Mouse (Mus musculus): ENCODE data around the gene Ttc39b.

Ttc39b gene

DNA sequence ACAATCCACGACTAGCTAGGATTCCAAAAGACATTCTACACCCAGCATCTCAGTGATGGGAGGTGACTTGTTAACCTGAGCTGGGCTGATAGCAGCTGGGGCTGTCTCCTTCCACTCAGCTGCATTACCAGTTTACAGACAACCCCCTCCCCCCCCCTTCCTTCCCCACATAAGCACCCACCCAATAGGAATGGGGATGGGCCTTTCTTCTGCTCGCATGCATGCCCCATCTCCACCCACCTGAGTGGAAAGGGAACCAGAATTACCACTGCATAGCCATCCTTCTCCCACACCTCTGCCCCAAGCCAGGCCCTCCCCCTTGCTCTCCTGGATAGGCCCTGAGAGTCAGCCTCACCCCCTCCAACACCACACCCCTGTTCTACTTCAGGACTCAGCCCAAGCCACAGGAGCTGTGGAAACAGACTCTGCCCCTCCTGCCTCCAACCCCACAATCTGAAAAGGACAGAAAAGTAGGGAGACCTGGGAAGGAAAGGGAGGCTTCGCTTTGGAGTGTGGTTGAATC, 6.2 kb downstream of the Ttc39b start:
- DNase-seq (ENCODE audit: extremely low read depth, low read depth): no peak

DNA sequence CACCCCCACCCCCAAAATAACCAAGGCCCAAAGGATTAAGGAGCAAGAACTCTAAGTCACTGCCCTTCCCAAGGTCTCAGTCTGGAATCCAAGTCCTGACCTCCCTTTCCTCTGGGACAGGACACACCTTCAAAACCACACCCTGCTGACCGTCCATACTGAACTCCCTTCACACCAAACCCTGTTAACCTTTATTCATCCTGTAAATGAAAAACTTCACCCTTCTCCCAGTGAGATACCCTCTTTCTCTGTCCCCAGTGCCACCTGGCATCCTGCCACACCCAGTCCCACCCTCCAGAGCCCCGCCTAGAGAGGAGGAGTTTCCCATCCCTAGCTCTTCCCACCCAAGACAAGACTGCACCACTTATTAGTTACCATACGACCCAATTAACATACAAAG, 7.3 kb downstream of the Ttc39b start:
- DNase-seq (ENCODE audit: extremely low read depth, low read depth): no peak

DNA sequence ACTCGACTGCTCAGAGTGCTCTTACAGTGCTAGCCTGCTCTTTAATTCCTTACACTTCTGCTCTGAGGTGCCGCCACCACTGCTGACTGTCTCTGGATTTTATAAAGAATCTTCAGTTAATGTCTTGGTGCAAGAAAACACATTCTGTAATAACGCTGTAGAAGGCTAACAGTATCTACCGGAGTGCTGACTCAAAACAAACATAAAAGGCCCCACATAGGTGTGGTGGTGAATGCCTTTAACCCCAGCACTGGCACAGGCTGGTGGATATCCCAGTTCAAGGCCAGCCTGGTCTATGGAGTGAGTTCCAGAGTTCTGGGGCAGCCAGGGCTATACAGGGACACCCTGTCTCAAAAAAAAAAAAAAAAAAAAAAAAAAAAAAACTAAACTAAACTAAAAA, 8.1 kb downstream of the Ttc39b start:
- DNase-seq (ENCODE audit: extremely low read depth, low read depth): no peak

DNA sequence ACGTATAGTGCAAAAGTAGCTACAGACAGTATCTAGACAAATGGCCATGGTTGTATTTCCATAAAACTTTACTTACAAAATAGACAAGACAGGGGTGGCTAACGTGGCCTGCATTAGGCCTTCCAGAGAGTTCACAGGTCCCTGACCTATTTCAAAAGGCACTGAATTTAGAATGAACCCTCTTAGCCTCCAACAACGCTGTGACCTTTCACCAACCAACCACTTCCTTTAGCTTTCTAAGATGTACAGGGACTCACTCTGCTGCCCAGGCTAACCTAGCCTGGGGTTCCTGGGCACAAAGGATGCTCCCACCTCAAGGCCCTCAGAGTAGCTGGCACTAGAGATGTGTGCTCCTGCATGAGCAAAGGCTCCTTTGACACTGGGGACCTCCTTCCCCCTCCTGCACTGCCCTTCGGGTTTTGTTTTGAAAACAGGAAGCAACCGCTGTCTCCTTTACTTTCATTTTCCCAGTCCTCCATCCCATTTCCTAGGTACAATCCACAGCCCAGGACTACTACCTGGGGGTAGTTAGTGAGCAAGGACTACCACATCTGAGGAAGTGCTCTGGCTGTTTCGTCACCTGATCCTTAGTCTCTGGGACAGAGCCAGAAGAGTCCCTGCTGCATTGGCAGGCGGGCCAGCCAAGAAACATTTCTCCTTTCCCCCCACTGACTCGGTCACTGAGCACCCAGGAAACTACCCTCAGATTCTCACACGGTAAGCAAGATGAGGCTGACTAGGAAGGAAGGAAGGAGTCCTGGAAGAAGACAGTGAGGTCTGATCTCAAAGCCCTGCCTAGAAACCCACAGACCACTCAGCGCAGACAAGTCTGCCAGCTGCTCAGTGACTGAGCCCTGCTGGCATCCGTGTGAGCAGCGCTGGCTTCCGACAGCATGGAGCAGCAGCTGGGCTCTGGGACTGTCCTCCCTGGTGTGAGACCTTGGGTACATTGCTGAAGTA, 8.9 kb downstream of the Ttc39b start:
- peak; percentile 59 for DNase-seq (ENCODE audit: extremely low read depth, low read depth)

DNA sequence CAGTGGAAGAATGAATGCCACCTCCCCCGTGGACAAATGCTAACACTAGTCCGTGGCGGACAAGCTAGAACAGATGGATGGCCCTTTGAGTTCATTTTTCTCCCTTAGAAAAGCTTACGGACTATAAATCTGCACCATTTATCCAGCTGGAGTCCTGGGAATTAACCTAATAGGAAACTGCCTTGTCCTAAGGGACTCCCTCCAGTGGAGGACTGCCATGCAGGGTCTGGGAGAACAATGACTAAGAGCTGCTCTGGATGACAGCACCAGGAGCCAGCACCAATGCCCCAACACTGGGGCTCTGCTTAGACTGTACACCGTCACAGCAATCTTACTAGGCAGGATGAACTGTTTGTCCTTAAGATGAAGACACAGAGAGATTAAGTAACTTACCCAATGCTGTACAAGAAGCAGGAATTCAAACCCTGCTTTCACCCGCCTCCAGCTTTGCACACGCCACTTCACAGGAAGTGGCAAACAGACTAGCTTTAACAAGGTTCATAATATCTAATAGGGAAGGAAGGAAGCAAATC, 9.7 kb downstream of the Ttc39b start:
- DNase-seq (ENCODE audit: extremely low read depth, low read depth): no peak

DNA sequence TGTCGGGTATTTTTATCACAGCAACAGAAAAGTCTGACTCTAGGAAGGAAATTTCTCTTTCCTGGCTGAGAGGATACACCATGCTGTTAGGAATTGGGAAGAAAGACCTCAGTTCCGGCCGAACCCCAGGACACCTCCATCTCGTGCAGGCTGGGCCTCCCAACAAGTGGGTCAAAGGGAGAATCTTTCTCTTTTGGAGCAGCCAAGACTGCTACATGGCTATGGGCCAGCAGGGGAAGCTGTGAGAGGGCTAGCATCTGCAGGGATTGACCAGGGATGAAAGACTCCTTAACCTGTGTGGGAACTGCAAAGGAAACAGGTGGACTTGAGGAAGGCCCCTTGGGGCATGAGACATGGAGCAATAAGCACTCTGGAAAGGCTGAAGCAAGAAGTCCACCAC, 11.7 kb downstream of the Ttc39b start:
- no peak for DNase-seq (ENCODE audit: extremely low read depth, low read depth)

DNA sequence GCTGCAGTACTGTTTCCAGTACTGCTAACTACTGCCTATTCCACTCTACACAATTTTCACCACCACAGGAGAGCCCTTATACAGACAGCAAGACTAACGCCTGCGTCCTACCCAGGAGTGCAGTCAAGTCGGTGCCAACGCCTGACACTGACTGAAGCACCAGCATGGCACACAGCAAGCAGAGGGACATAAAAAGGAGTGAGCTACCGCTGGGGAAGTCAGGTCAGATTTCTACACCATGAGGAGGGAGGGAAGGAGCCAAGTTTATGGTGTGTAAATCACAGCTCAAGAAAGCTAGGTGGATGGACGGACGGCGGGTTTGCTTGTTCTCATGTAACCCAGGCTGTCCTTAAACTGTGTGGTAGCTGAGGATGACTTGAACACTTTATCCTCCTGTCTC, 12.6 kb downstream of the Ttc39b start:
- no peak for DNase-seq (ENCODE audit: extremely low read depth, low read depth)

DNA sequence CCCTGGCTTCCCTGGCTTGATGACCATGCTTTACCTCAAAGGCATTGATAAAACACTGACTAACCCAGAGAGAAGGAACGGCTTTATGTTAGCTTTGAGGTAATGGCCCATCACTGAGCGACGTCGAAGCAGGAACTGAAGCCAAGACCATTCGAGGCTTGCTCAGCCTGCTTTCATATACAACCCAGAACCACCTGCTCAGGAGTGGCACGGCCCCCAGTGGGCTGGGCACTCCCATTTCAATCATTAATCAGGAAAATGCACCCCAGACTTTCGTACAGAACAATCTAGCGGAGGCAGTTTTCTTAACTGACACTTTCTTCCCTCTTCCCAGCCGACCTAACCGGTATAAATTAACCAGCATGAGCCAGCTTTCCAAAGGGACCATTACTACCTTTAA, 13.1 kb downstream of the Ttc39b start:
- DNase-seq (ENCODE audit: extremely low read depth, low read depth): no peak

DNA sequence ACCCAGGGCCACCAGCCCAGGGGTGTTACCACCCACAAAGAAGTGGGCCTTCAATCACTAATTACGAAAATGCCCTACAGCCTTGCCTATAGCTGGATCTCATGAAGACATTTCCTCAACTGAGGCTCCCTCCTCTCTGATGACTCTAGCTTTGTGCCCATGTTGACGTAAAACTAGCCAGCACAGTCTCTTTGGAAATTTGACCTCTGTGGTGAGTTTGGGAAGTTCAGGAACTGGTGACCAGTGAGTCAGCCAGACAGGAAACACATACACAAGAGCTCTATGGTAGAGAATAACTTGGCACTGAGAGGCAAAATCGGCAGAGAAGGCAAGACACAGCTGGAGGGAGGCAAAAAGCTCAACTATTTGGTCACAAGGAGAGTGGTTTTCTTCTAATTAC, 15.1 kb downstream of the Ttc39b start:
- no peak for DNase-seq (ENCODE audit: extremely low read depth, low read depth)

DNA sequence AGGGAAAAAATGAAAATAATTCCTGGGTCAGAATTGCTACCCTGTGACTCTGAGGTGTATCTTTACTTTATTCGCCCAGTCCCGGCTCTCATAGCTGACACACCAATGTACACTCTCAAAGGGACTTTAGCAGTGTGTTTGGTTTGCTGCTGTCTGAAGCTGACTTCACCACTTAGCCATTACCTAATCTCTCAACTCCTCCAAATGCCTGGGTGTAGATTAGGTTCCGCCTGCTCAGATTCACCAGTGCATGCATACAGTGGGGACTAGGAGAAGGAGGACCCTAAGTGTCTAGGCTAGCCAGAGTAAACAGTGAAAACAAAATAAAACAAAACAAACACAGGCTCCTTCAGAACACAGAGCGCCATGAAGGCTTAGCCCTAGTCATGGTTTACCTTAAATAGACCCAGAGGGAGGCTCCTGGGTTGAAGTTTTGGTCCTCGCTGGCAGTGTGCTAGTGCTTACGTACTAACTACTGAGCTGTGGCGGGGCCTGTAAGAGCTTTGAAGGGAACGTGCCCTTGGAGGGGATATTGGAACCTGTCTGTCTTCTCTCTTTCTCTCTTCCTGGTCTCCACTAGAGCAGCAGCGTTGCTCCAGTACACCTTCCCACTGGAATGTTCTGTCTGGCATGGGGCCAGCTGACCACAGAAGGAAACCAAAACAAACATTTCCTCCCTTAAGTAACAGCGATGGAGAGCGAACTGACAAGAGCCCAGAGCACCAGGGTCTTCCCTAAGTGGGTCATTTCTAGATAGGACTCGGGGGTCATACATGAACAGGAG, 16.2 kb downstream of the Ttc39b start:
- DNase-seq (ENCODE audit: extremely low read depth, low read depth): no peak

DNA sequence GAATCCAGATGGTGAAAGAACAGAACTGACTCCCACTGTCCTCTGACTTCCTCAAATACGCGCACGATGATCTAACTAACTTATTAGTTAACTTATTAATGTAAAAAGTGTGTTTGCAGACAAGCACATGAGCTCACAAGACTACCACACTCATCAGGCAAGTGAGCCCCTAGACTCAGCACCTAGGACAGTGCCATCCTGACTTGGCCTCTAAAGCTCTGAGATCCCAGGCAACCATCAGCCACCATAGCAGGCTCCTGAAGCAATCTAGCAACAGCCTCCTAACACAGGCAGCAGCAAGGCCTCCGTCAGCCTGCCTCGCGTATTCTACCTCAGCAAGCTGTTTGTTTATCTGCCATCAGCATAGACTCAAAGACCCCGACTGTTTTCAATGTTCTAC, 17.2 kb downstream of the Ttc39b start:
- DNase-seq (ENCODE audit: extremely low read depth, low read depth): no peak

DNA sequence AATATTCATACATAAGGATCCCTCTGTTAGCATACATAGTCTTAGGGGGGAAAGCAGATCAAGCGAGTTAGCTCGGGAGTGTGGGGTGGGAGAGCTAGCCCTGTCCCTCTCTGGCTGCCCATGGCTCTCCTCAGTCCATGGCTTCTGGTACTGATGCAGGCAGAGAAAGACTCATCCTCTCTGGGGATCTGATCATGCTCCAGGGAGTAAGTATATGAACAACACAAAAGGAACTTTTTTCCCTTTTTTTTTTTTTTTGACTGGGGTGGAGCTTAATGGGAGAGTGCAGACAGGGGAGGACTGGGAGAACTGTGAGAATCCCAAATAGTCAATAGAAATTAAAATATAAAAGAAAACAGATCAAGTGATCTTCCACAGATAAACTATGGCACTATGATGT, 19.0 kb downstream of the Ttc39b start:
- no peak for DNase-seq (ENCODE audit: extremely low read depth, low read depth)

DNA sequence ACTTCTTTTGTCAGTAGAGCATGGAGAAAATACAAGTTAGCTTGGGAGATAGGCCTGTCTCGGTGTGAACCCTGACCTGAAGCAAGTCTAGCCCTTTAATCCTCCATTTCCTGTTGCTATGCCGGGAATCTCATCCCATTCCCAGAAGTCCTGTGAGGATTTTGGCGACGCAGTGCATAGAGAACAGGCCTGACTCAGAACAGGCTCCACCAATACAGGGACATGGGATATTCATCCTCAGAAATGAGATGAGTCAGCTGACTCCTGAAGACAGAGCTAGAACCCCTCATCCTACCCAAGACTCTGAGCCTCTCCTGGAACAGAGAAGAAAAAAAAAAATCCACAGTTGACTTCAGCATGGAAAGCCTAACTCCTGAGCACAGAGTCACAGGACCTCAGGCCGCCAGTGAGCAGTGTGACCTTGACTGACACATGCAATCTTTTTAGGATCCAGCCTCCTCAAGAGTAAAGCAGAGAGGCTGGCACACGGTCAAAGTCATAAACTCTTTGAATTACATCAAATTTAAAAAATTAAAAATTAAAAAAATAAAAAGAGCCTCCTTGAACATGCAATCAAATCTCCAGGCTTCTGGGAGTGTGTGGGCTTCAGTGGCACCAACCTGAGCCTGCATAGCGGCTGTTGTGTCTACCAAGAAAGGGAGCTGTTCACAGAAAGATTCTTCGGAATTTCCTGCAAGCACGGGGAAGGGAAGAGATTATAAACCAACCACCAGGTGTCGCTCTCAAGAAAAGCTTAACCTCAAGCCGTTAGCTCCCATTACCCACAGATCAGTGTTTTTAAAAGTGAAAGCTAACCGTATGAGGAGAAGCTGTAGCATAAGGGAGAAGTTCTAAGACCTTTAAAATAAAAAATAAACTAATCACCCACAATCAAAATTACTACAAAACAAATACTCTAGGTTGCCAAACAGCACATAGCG, 20.9 kb downstream of the Ttc39b start:
- DNase-seq (ENCODE audit: extremely low read depth, low read depth): peak; percentile 75

DNA sequence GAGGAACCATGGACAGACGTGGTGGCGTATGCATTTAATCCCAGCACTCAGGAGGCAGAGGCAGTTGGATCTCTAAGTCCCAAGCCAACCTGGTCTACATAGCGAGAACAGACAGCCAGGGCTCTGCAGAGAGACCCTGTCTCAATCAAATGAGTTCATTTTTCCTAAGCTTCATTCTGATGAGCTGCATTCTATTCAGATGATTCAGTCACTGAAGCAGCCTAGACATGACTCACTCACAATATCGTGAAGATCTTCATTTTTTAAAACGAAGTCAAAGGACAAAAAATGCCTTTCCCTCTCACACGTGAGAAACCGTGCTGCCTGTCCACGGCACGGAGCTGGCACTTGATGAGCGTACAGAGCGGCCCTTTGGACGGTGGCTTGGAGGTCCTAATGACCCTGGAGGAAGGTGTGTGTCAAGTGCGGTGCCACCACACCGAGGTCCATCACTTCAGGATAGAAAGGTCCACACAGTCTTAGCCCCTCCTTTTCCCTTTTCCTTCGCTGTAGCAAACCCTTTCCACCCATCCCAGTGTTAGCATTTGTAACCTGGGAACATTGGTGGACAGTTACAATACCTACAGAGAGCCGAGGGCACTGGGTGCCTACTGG, 21.8 kb downstream of the Ttc39b start:
- no peak for DNase-seq (ENCODE audit: extremely low read depth, low read depth)

DNA sequence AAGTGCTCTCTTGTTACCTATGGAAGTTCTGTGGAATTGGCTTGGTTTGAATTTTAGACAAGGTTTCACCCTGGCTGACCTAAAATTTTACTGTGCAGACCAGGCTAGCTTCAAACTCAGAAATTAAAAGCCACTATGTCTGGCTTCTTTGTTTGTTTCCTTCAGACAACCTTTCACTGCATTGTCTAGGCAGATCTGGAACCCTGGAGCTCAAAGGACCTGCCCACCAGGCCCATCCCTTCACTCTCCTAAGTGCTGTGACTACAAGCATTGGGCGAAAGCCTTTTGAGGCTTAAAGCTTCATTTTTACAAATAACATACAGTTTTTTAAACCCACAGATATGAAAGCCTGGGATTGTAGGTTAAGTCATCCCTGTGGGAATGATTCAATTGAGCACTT, 22.3 kb downstream of the Ttc39b start:
- no peak for DNase-seq (ENCODE audit: extremely low read depth, low read depth)

DNA sequence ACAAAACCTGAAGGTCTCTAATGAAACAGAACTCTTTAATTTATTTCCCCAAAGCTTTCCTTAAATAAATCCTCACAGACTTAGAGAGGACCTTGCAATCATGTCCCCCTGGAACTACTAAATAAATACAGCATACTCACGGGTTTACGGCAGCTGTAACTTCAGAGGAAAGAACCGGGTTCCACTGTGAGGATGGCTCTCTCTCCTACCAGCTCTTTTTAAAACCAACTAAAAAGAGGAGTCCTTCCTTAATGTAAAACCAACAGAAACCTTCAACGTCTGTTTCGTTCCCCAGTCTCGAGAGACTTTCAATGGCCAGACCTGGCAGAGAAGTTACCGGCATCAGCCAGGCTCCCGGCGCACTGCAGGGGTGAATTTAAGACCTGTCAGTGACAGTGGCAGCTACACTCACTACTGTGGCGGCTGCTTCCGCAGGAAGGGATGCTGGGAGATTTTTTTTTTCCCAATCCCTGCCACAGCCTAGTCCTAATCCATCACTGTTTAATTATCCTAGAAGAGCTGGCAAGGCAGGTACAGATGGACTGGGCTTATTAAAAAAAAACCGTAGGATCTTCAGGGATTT, 39.2 kb downstream of the Ttc39b start:
- DNase-seq (ENCODE audit: extremely low read depth, low read depth): no peak

DNA sequence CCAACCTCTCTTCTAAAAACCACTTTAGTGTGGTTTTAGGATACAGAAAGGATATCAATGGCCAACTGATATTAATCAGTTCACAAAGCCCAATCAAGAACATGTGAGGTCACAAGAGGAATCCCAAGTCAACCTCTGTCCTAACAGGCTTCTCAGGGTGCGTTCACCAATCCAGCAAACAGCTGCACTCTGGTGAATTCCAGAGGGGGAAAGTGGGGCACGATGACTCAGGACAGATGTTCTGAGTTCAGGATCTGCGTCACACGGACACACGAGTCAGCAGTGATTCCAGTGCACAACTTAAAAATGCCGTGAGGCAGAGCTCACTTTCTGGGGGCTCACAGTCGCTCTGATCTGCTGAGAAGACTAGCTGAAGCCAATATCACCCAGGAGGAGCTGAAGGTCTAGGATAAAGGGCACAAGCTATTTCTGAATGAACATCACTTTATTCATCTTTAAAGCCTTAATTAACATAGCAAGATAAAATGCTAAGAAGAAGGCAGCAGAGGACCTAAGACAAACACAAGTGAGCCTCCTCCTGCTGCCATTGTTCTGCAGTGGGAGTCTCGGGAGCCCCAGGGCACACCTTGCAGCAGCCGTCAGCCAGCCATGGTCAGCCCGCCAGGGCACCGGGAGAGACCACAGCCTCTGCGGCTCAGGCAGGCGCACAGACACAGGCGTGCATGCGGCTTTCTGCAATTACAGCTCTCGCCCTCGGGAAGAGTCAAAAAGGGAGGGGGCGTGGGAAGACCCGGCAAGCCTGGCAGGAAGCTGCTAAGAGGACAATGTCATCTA, 39.9 kb downstream of the Ttc39b start:
- DNase-seq (ENCODE audit: extremely low read depth, low read depth): no peak

DNA sequence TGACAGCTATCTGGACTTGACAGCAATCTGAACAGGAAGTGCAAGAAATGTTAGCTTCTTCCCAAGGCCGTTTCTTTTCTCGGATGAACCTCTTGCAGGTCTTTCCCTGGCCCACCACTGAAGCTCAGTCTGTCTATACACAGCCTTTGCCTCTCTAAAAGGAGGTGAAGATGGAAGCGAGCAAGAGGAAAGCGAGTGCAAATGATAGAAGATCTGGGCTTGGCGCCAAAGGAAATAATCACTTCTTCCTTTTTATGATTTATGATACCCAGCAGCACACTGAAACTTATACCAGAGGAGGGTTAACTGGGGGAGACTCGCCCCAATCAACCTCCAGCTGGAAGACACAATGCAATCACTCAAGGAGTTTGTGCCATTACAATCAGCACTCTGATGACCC, 41.6 kb downstream of the Ttc39b start:
- DNase-seq (ENCODE audit: extremely low read depth, low read depth): no peak

DNA sequence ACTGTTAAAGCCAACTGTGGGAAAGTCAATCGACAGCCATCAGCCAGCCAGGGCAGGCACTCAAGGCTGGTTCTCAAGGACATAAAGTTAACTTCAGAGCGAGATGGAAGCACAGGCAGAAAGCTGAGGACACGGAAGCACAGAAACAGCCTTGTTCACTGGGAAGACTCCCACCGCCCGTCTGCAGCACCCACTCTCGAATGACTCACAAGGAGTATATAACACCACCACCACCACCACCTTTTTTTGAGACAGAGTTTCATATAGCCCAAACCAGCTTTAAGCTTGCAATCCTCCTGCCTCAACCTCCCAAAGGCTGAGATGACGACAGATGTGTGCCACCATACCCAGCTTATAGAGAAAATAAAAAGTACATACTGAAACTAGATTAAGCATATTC, 44.8 kb downstream of the Ttc39b start:
- DNase-seq (ENCODE audit: extremely low read depth, low read depth): no peak
